Mouse (Mus musculus) gastrocnemius, postnatal 25 days (tissue): ENCODE data around the gene Tbl1xr1. TPM values are rescaled to one million over a fixed set of nuclear protein-coding genes. Genes with fewer than 3 reads are reported as not detected.

Source experiments
- DNase-seq: peaks from one replicate; pipeline ENCODE4 v3.0.0; 2022
- total RNA-seq, 2 experiments: library from RNA; stranded (reverse); gene quantifications; 1 replicate in 1 of 2; 2 replicates in 1 of 2; pipeline ENCODE4 v1.2.3; 2021

The Tbl1xr1 gene
- total RNA-seq, 2 experiments from 2014 or later = 46.8 to 54.2 TPM

DNA sequence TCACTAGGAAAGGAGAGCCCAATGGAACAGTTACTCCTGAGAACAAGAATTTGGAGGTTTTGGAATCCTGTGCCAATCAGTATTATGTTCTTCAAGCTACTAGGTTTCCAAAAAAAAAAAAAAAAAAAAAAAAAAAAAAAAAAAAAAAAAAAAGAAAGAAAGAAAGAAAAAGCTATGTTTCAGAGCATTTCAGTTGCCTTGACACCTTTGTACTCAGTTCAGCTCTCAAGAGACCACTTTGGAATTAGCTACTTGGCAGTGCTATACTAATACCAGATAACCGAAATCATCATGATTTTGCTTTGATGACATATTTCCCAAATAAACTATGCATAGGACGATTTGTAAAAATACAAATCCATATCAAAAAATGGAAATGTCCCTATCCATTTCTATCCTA lies 145.1 kb downstream of the Tbl1xr1 start:
- no peak for DNase-seq

DNA sequence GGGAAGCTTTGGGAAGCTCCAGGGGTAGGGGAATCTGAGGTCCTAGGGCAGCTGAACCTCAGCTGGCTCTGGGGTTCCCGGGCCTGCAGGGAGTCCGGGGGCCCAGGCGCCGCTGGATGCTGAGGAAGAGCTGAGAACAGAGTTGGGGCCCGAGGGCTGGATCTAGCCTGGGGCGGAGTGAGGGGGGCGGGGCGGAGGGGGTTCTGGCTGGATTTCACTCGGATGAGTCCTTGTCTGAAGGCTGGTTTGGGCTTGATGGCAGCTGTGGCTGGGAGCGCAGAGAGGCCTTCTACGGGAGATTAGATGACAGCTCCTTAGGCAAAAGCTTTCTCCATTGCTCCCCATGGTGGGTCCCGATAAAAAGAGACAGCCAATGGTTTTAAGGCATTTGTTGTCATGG lies 145.9 kb downstream of the Tbl1xr1 start:
- DNase-seq = no peak

DNA sequence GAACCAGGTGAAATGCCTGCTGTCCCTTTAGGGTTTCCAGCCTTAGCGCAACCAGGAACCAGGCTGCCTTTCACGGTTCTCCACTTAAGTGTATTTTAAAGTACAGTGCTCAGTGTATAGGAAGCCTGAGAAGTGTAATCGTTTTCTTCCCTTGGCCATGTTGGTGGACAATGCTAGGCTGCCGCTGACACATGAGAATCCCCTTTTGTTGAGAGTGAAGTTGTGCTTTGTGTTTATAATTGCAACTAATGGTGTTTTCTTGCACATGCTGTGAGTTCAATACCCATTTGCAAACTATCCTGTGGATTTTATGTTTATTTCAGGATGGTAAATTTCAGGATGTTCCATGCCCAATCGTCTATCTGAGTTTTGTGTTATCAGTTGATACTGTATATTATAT lies 146.6 kb downstream of the Tbl1xr1 start:
- DNase-seq = no peak

DNA sequence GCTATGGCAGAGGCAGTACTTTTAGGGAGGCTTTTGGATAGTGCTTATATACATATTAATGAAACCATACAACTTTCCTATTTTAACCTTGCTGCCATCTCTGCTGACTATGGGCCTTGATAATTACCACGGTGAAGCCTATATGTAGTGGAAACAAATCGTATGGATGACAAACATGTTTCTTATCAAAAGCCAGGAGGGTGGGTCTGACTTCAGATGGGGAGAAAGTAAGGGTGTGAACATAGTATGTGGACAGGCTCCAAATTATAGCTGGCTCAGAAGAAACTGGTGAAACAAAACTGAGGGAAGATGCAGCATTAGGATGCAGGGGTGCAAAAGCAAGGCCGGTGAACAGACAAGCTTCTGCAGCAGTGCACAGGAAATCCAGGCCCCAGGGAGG lies 151.6 kb downstream of the Tbl1xr1 start:
- no peak for DNase-seq

DNA sequence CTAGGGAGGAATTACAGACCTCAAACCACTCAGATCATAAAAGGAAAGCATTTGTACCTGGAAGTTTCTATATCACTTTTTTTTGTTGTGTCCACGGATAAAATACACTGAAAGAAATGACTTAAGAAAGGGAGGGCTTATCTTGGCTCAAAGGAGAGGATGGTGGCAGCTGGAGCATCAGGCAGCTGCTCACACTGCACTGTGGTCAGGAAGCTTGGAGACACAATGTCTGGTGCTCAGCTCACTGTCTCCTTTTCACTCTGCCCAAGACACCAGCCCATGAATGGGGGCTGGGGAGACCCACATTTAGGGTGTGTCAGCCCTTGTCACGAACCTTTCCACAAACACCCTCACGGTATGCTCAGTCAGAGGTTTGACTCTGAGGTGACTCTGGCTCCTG lies 154.2 kb downstream of the Tbl1xr1 start:
- no peak for DNase-seq

DNA sequence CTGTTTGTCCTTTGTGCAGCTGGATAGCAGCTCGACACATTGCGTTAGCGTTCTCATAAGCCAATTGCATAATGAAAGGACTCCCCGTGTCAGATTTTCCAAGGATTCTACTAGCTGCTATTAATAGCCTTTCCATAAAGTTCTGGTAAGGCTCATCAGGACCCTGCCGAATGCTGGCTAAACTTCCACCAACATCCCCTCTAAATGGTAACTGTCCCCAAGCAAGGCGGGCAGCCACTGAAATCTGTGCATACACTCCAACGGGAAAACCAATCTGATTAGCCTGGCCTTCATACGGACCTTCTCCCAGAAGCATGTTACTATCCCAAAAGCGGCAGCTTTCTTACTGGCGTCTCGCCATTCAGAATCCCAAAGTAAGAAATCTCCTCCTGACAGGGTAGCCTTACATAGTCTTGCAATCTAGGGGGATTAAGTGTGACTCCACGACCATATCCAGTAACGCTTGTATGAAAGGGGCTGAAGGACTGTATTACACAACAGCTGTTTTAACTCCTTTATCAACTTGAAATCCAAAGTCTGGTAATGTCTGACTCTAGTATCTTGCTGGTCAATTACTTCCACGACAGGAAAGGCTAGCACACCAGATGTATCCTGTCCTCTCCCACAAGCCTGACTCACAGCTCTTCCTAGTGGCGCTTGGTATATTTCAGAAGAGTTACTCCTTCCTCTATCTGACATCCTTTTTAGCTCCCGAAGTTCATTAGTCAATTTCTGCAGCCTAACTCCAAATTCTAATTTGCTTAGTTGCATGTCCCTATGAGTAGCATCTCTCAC lies 161.9 kb downstream of the Tbl1xr1 start:
- DNase-seq = no peak
